In genomic region chr9:79723090-79723489, GRCm38 (mm10) we compare ENCODE assay signal across 9 mouse cellular contexts. TPM values are rescaled to one million over a fixed set of nuclear protein-coding genes. Genes with fewer than 3 reads are reported as not detected.
DNase-seq lines count a peak whose midpoint lies in the region; ATAC-seq lines count a peak whose summit lies in the region.
"Had no signal": no experiment of that assay in that cellular context is flagged by ENCODE, and none has a peak within 500 bp of the region (broad histone marks: within the 10 kb centered on the region; RNA-seq: fewer than 3 reads in every experiment).

No protein-coding gene starts in this region.

- H3K27ac ChIP-seq in kidney, embryonic 16.5 days (ENCODE audit: low read length): no peak overlapping the region
- H3K27ac ChIP-seq: neural tube, embryonic 13.5 days had no signal

- H3K4me2 ChIP-seq in kidney, embryonic 16.5 days (replicated peaks; ENCODE audit: low read depth, low read length): no peak overlapping the region
- H3K4me2 ChIP-seq: neural tube, embryonic 13.5 days had no signal

- H3K9ac ChIP-seq in kidney, embryonic 16.5 days (replicated peaks; ENCODE audit: low read length): no peak overlapping the region
- H3K9ac ChIP-seq: neural tube, embryonic 13.5 days had no signal

- DNase-seq in adrenal gland, postnatal 10 days: peak; percentile 36
- no peak for DNase-seq in adrenal gland, postnatal 25 days
- peak; percentile 53 for DNase-seq in kidney, postnatal 14 days
- DNase-seq in thymus, adult 18-20 months: no peak
- DNase-seq in yolk sac, embryonic 10.5 days (ENCODE audit: low spot score): no peak

- peaks cover 19% of the 10 kb centered on the region for H3K4me1 ChIP-seq in kidney, embryonic 16.5 days (ENCODE audit: insufficient read depth, low read length)

- H3K4me3 ChIP-seq in kidney, embryonic 16.5 days (ENCODE audit: low read length): no peak overlapping the region
- H3K4me3 ChIP-seq: neural tube, embryonic 13.5 days had no signal

- H3K27me3 ChIP-seq in kidney, embryonic 16.5 days (ENCODE audit: insufficient read depth, low read length): peaks cover 11% of the 10 kb centered on the region

- no peak for ATAC-seq in kidney, embryonic 16.5 days (ENCODE audit: low FRiP score, low TSS enrichment)
- peak; percentile 49 for ATAC-seq in CD4-positive, CD25-positive, alpha-beta regulatory T cell, adult 4 months
- ATAC-seq in granulocyte monocyte progenitor cell, adult 5-6 weeks (replicated peaks; ENCODE audit: poor library complexity, severe bottlenecking): peak; percentile 38; the same call in 1 of the 2 replicates

- no peaks in the 10 kb centered on the region for H3K36me3 ChIP-seq in kidney, embryonic 16.5 days (ENCODE audit: insufficient read depth, low read length)
- H3K36me3 ChIP-seq: neural tube, embryonic 13.5 days had no signal

- 30% methylated on average over 5 of the region's 5 CpGs for WGBS in kidney, embryonic 16.5 days

- H3K9me3 ChIP-seq in kidney, embryonic 16.5 days (ENCODE audit: low read length): peaks cover 3% of the 10 kb centered on the region; the same call in 1 of the 2 replicates
- H3K9me3 ChIP-seq: neural tube, embryonic 13.5 days had no signal

RNA-seq across cellular contexts. Expression of gene Col12a1, which starts 4.5 kb away (rescaled TPM):
- 10 to 100 TPM; 51.5 to 53.1 TPM for total RNA-seq in adrenal gland, postnatal 10 days (2021)
- total RNA-seq in adrenal gland, postnatal 25 days (2021): 9.5 and 9.8 TPM in 2 replicates
- polyA plus RNA-seq in kidney, embryonic 16.5 days (2015; fragmentation: Nextera tagmentation; extraction: Ambion mirVana): 29.5 and 33.0 TPM in 2 replicates
- polyA plus RNA-seq in CD4-positive, CD25-positive, alpha-beta regulatory T cell, adult 4 months (2017; shearing (Covaris generic)): not detected
- not detected in 2 replicates for total RNA-seq in granulocyte monocyte progenitor cell, adult 5-6 weeks (2014; fragmentation: Nextera tagmentation)
- not detected in 2 replicates for total RNA-seq in granulocyte monocyte progenitor cell, adult 5-6 weeks (2017)

RNA-seq across cellular contexts. Expression of gene Cox7a2, which starts 36.6 kb away (rescaled TPM):
- total RNA-seq in adrenal gland, postnatal 10 days (2021): 100 to 1,000 TPM; 606 to 637 TPM
- 302 and 327 TPM in 2 replicates for total RNA-seq in adrenal gland, postnatal 25 days (2021)
- 692 and 698 TPM in 2 replicates for polyA plus RNA-seq in kidney, embryonic 16.5 days (2015; fragmentation: Nextera tagmentation; extraction: Ambion mirVana)
- 100 to 1,000 TPM; 198 to 259 TPM for polyA plus RNA-seq in CD4-positive, CD25-positive, alpha-beta regulatory T cell, adult 4 months (2017; shearing (Covaris generic))
- total RNA-seq in granulocyte monocyte progenitor cell, adult 5-6 weeks (2014; fragmentation: Nextera tagmentation): 515 and 743 TPM in 2 replicates
- 166 and 202 TPM in 2 replicates for total RNA-seq in granulocyte monocyte progenitor cell, adult 5-6 weeks (2017)

Comparison
In these comparisons a context has a peak if more than half of its experiments do, and no peak if none do; other contexts are left out.
1. DNase-seq: peak in adrenal gland, postnatal 10 days (single experiment) and kidney, postnatal 14 days (single experiment); none in adrenal gland, postnatal 25 days (single experiment), thymus, adult 18-20 months (0 of 2) and yolk sac, embryonic 10.5 days (single experiment).
2. RNA of gene Col12a1, which starts 4.5 kb away (total RNA-seq): 51.5 to 53.1 TPM in adrenal gland, postnatal 10 days and 9.5 to 9.8 TPM in adrenal gland, postnatal 25 days; not detected in granulocyte monocyte progenitor cell, adult 5-6 weeks; every median in the first group is over 10 times any median in the second.